Mouse (Mus musculus) telencephalon, adult 2 months (tissue): ENCODE results near the gene Sertad1.

Experiments used
- DNase-seq: peaks from one replicate; pipeline ENCODE4 v3.0.0-alpha.2; 2011; ENCODE audit warnings: low read depth, low spot score

Sertad1 gene

DNA sequence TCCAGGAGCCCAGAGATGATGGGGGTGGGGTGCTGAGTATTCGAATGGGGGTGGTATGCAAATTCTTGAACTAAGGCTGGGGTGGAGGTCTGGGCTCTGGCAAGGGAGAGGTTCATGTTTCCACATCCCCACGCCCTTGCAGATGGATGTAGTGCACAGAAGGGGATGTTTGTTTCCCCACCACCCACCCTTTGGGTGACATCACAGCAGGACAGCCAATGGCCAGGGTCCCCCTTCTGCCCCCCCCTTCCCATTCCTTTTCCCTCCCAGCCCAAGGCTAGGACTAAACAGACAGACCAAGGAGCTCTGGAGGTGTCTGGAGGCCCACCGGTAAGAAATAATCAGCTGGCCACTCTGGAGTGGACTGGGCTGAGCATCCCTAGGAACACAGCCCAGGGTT is 12.3 kb downstream of the Sertad1 start, which contains the start of gene Prx:
Prx (plus strand) TSS at position 289 of the 400 bp plus-strand sequence.
- no peak for DNase-seq

DNA sequence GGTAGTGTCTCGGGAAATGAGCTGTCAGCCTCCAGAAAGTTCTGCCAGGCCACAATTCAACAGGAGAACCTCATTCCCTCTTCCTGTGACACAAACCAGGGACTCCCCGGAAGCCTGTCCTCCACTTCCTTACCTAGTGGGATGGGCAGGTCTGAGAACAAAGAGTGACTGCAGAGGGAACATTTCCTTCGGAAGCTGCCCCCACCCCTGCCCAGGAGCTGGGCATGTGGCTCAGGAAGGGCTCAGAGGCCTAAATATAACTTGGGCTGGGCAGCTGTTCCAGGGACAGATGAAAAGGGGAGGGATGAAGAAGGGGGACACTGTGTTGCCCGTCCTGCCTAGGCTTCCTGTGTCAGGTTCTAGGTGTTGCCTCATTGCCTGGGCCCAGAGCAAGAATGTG is 14.9 kb downstream of the Sertad1 start:
- DNase-seq, result no peak

DNA sequence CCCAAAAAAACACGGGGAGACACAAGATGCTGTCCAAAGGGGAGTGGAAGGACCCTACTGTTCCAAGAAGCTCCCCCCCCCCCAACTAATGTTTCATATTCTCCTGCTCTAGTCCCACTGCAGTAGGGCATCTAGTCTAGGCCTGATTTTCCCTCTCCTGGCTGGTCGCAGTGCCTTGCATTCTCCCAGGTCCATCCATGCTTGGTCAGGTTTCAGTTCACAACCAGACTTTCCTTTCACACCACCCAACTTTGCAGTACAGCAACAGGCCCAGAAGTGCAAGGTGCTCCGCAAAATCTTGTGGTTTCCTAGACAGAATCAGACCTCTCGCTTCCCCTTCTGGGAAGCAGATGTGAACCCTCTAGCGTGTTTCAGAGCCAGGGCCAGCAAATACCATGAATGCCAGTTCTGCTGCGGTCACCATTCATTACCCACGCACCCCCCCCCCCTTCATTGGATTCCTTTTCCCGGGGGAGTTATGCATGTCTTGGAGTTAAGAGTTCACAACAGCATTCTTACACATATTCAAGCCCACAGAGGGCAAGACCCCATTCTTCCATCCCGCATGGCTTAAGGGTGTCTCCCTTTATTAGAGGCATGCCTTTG is 20.2 kb downstream of the Sertad1 start:
- no peak for DNase-seq

DNA sequence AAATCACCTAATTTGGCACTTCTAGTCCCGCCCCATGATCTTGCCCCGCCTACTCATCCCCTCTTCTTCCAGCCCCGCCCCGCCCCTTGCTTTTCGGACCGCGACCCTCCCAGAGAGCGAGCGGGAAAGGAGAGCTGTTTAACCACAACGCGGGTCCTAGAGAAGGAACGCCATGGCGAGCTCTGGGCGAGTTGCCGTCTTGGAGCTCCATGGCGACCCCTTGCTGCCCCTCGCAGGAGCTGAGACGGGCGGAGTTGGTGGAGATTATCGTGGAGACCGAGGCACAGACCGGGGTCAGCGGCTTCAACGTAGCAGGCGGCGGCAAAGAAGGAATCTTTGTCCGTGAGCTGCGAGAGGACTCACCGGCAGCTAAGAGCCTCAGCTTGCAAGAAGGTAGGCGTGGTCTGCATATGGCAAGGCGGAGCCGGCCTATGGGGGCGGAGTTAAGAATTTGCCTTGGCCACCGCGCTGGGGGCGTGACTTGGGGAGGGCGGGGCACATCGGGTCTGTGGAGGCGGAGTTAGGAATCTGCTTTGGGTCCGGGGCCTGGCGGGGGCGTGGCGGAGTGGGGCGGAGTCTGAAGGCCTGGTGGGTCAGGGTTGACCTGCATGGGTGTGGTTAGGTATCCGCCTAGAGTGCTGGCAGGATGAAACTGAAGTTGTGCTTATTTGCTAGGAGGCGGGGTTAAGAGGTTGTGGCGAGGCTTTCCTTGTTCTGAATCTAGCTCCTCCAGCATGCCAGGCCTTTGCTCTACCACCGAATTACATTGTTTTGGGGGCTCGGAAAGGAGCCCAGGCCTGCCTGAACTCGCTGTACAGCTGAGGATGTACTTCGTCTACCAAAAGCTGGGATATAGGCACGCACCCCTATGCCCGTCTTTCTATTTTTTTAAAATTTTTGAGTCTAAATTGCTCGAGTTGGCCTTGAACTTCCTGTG is 21.3 kb downstream of the Sertad1 start:
- peak; percentile 82 for DNase-seq

DNA sequence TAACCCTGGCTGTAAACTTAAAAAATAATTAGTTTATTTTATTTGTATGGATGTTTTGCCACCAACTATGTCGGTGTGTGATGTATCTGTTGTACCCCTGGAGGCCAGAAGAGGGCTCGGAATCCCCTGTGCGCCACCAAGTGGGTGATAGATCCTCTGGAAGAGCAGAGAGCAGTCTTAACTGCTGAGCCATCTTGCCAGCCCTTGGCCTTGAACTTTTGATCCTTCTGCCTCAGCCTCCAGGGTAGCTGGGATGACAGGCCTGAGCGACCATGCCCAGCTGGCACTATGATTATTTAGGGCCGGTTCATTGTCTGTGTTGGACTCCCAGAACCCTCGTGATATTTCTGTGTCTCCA is 21.9 kb downstream of the Sertad1 start:
- DNase-seq, result no peak

DNA sequence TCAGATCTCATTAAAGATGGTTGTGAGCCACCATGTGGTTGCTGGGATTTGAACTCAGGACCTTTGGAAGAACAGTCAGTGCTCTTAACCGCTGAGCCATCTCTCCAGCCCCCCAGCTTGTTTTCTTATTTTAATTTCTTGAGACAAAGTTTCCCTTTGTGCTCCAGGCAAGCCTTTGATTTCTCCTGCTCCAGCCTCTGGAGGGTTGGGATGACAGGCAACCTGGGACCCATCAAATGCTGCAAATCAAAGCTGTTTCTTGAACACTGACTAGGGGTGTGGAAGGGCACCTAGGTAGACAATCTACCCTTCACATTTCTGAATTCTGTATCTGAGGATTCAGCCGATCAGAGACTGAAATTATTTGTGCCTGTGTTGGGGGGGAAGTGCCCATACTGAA is 24.1 kb downstream of the Sertad1 start:
- DNase-seq, result no peak

DNA sequence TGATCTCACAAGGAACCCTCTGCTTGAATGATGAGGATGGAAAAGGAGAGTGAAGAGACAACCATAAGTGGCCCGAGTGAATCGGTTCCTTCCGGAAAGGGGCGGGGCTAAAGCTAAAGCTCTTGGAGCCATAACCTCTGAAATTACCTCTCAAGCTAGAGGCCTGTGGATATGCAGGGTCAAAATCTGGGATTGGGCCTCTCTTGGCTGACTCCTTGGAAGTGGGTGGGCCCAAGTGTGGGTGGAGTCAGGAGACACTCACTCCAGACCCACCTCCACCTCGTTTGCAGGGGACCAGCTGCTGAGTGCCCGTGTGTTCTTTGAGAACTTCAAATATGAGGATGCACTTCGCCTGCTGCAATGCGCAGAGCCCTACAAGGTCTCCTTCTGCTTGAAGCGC is 28.3 kb downstream of the Sertad1 start:
- no peak for DNase-seq

DNA sequence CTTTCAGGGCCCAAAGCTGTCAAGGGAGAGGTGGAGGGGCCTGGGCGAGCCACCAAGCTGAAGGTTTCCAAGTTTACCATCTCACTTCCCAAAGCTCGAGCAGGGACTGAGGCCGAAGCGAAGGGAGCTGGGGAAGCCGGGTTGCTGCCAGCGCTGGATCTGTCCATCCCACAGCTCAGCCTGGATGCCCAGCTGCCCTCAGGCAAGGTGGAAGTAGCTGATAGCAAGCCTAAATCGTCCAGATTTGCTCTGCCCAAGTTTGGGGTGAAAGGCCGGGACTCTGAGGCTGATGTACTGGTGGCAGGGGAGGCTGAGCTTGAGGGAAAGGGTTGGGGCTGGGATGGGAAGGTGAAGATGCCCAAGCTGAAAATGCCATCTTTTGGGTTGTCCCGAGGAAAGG is 31.6 kb downstream of the Sertad1 start:
- no peak for DNase-seq

DNA sequence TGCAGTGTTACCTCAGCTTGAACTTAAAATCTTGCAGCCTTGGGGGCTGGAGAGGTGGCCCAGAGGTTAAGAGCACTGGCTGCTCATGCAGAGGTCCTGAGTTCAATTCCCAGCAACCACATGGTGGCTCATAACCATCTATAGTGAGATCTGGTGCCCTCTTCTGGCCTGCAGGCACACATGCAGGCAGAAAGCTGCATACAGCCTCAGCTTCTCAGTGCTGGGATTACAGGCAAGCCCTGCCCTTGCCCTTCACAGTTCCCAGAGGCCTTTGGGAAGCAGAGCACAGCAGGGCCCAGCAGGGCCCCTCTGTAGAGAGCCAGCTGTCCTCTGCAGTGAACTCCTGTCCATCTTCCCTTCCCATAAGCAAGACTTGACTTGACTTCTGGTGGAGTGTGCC is 33.4 kb downstream of the Sertad1 start:
- no peak for DNase-seq

DNA sequence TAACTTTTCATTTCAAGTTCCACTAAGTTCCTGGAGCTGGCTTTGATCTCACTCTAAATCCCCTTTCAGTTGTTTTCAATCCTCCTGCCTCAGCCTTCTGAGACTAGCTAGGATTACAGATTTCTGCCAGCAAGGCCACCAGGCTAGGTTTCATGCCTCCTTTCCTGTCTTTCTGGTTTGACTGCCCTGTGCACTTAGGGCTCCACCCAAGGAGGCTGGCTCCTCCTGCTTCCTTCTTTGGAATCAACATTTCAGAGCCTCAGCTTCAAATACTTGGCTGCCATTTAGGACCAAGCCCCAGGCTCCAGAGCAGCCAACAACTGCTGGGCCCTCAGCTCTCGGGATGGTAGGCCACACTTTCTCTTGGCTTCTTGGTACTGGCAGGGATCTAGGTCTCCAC is 33.9 kb downstream of the Sertad1 start:
- no peak for DNase-seq

DNA sequence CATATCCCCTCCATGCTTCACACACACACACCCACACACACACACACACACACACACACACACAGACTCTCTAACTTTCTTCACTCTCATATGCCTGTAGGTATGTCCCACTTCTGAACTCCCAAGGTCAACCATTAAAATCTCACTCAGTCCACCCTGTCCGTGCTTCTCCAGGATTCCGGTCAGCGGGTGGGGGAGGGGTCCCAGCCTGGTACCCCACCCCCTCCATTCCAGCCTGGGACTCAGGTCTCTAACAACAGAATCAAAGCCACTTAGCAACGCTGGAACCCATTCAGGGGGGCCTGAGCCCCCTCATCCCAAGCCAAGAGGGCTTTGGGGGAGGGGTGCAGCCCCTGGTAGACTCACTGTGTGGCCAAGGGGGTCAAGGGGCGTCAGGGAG is 36.3 kb downstream of the Sertad1 start, which contains the start of gene Hipk4:
Hipk4 (plus strand) TSS at position 301 of the 400 bp plus-strand sequence.
- DNase-seq, result no peak

DNA sequence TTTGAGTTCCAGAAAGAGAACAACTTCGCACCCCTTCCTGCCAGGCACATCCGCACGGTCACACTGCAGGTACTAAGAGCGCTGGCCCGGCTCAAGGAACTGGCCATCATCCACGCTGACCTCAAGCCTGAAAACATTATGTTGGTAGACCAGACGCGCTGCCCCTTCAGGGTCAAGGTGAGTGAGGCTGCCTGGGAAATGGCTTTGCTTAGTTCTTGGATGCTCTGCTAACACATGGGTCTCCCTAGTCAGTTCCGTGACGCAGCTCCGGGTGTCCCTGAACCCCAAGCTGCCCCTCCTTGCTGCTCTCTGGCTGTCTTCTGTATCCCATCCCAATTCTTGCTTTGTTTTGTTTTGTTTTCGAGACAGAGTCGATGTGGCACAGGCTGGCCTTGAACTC is 37.1 kb downstream of the Sertad1 start:
- DNase-seq, result no peak

DNA sequence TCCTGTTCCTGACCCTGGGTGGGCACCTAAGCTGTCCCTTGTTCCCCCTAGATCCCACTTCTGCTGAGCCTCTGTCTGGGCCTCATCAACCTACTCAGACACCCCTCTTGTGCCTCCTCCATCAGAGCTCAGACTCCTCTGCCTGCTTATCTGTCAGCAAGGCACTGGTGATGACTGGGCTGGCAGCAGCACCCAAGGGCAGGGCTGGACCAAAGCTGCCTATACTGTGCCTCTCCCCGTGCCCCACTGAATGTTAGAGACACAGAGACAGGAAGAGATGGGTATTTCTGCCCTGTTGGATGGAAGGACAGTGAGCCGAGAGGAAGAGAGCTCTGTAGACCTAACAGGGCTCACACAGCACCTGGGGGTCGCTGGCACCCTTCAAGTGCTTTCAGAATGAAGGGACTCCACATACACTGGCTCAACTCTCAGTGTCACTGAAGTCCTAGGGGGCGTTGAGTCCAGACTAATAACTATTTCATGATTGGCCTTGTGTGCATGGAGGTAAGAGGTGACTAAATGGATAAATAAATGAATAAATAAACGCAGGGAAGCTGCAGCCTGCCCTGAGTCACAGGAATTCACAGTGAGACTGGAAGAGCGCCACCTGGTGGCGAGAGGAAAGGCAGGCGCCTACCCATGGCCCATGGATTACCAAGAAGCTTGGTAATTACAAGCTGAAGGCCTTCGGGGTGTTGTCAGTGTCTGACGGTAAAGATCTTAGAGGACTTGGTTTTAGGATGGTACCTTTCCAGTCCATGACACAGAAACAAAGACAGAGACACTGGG is 39.5 kb downstream of the Sertad1 start:
- DNase-seq, result peak; percentile 65

DNA sequence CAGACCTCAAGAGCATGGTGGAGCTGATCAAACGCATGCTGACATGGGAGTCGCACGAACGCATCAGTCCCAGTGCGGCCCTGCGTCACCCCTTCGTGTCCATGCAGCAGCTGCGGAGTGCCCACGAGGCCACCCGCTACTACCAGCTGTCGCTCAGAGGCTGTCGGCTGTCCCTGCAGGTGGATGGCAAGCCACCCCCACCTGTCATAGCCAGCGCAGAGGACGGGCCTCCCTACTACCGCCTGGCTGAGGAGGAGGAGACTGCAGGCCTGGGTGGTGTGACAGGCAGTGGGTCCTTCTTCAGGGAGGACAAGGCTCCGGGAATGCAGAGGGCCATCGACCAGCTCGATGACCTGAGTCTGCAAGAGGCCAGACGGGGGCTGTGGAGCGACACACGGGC is 42.4 kb downstream of the Sertad1 start:
- no peak for DNase-seq

DNA sequence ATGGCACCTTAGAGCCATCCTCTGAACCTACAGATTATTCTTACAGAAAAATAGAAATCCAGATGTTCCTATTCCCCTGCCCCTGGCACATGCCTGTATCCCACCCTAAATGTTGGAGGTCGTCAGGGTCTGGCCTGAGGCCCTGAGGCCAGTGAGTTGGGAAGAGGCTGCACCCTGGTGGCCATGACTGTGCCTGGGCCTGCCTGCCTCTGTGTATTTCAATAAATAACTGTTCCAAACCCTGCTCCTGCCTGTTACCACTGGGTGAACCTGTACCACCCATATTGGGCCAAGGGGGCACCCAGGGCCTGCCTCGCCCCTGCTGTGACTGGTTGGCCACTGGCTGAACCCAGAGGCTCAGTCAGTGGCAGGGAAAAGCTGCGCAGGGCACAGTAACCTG is 44.2 kb downstream of the Sertad1 start:
- no peak for DNase-seq

DNA sequence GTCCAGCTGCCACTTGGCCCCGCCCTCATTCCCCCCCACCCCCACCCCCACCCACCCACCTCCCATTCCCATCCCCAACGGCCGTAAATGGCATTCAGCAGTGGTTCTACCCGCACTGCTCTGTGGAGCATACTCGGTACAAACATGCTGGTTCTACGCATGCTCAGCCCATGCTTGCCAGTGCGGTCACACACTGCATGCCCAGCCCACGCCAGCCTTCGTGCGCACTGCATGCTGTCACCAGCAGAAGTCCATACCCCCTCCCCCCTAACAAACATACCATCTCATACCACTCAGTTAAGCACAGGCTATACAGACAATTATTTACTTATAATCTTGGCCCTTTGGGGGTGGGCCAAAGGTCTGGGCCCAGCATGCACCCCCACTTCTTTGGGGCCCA is 45.0 kb downstream of the Sertad1 start:
- DNase-seq, result no peak

DNA sequence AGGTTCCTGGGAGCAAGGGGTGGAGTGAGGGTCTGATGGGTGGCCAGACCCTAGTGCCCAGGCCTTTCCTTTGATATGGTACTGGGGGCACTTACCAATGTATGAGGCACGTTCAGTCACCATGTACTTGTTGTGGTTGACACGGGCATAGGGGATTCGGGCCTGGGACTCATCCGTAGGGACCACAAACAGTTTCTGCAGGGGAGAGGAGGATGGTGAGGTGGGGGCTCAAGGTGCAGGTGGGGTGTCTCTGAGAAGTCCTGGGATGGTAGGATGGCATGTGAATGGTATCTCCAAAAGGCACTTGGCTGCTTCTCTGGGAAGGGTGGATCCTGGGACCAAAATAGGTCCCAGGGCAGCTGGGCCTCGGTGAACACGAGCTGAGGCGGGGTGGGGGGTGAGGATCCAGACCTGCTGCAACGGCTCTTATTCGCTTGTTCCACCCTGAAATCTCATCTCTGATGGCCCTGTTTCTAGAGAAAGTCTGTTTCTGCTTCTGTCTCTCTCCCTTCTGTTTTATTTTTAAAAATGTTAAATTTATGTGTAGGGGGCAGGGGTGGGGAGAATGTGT is 45.9 kb downstream of the Sertad1 start:
- no peak for DNase-seq

DNA sequence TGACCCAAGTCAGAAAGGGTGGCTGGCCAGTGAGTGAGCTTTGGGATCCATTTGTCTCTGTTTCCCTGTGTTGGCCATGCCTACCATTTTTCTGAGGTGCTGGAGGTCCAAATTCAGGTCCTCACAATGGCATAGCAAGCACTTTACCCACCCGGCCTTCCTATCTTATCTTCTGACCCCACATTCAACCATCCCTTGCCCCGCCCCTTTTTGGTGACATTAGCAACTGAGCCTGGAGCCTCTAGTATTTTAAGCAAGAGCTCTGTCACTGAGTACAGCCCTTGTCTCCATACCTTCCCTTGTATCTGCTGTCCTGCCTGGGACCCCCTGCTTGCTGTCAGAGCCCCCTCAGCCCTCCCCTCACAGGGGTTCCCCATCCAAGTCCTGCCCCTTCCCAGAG is 48.7 kb downstream of the Sertad1 start:
- no peak for DNase-seq

DNA sequence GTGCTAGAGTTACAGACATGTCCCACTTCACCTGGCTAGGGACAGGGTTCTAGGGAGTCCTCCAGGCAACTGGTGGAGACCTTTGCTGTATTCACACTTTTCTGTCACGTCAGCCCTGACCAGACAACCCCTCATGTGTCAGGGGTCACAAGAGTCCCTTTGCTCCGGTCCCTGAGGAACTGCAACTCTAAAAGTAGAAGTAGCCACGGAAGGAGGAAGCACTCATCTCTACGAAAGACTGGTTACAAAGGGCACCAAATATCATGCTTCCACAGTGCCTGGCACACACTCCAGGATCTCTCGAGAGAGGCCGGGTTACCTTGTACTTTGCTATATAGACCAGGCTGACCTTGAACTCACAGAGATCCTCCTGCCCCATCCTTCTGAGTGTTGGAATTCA is 49.9 kb downstream of the Sertad1 start:
- DNase-seq, result no peak

DNA sequence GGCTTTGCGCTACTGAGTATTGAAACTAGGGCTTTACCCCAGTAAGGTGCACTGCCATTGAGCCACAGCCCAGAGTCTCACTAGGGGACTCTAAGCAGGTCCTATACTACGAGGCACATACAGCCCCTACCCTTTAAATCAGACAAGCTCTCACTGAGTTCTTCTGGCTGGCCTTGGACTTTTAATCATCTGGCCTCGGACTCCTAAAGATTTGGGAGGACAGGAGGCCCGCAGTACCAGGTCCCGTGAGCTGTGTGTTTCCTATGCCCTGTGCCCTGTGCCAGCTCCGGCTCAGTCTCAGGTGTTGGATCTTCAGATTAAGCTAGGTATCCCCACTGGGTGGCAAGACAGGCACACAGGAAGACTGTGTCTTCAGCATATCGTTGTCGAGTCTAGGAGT is 51.3 kb downstream of the Sertad1 start:
- no peak for DNase-seq

DNA sequence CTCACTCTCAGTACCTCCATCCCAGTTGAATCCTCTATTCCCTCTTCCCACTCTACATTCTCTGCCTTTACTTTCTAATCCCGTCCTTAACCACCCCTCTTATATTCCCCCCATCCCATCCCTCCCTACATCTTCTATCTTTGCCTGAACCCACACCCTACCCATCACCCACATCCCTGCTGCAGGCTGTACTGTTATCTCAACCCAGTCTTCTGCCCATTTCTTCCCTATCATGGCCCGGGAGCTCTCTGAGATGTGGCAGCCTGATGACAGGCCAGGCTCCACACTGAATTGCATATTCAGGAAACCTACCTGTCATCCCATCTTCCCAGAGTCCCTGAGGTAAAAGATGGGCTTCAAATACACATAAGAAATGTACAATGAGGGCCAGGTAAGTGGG is 52.1 kb downstream of the Sertad1 start:
- DNase-seq, result no peak
